Mouse (Mus musculus) neural tube, embryonic 15.5 days (tissue): ENCODE data around the gene Top2b. TPM values are rescaled to one million over a fixed set of nuclear protein-coding genes. Genes with fewer than 3 reads are reported as not detected.

Experiments
- ATAC-seq: fragments of 200-750 bp; cut with Nextera tagmentation; 2 replicates; pipeline ENCODE4 v1.8.0; 2017; ENCODE audit warnings: mild to moderate bottlenecking, moderate TSS enrichment, moderate library complexity; ENCODE audit not compliant: low FRiP score
- H3K27ac ChIP-seq: fragments of 300-500 bp; sonication (generic); replicated peaks from 2 replicates; pipeline ENCODE4 v1.5.1; 2015; ENCODE audit warnings: mild to moderate bottlenecking, inconsistent platforms
- H3K27me3 ChIP-seq: fragments of 300-500 bp; sonication (generic); replicated peaks from 2 replicates; pipeline ENCODE4 v1.6.1; 2015; ENCODE audit warnings: inconsistent platforms
- H3K36me3 ChIP-seq: fragments of 300-500 bp; sonication (generic); 2 replicates; pipeline ENCODE4 v1.6.1; 2015; ENCODE audit warnings: inconsistent platforms
- H3K4me1 ChIP-seq: fragments of 300-500 bp; sonication (generic); 2 replicates; pipeline ENCODE4 v1.6.1; 2015; ENCODE audit warnings: inconsistent platforms
- H3K4me2 ChIP-seq: fragments of 300-500 bp; sonication (generic); 2 replicates; pipeline ENCODE4 v1.6.1; 2015; ENCODE audit warnings: inconsistent platforms, mild to moderate bottlenecking, moderate library complexity
- H3K4me3 ChIP-seq: fragments of 300-500 bp; sonication (generic); replicated peaks from 2 replicates; pipeline ENCODE4 v1.5.1; 2015; ENCODE audit warnings: mild to moderate bottlenecking, inconsistent platforms
- H3K9ac ChIP-seq: fragments of 300-500 bp; sonication (generic); replicated peaks from 2 replicates; pipeline ENCODE4 v1.6.1; 2015; ENCODE audit warnings: mild to moderate bottlenecking, inconsistent platforms
- H3K9me3 ChIP-seq: fragments of 300-500 bp; sonication (generic); replicated peaks from 2 replicates; pipeline ENCODE4 v1.6.1; 2016; ENCODE audit warnings: inconsistent platforms
- WGBS: fragments of 180-500 bp; shearing (Covaris S2); methylation state at CpG from one replicate; pipeline ENCODE4 v1.1.7; 2015; ENCODE audit warnings: mixed read lengths; 5-methylcytosine and 5-hydroxymethylcytosine counted together
- polyA plus RNA-seq: library from polyadenylated mRNA; unstranded; fragments of >200 nt; fragmentation: Nextera tagmentation; extraction: Ambion mirVana; gene quantifications from 2 replicates; pipeline ENCODE4 v1.2.1, GENCODE M21; 2015

Gene Top2b
- polyA plus RNA-seq, 1 experiment from 2014 or later, result 60.3 TPM

GRCm38 (mm10) chr14:16364161-16364831, 683 bp upstream of the Top2b start:
- WGBS, result under 1% methylated on average over 26 of the region's 32 CpGs
- Histone ChIP-seq H3K4me2 (peak overlapping the region; percentile 64), H3K4me3 (peak overlapping the region; percentile 55), H3K9me3 (no peaks in the 10 kb centered on the region), H3K4me1 (peaks cover 23% of the 10 kb centered on the region), H3K9ac (peak overlapping the region; percentile 61), H3K27me3 (no peaks in the 10 kb centered on the region), H3K36me3 (no peaks in the 10 kb centered on the region), H3K27ac (peak overlapping the region; percentile 99)
- peak; percentile 74 for ATAC-seq

GRCm38 (mm10) chr14:16365362-16366173, 589 bp downstream of the Top2b start:
- Histone ChIP-seq H3K4me1 (peaks cover 25% of the 10 kb centered on the region), H3K27me3 (no peaks in the 10 kb centered on the region), H3K9ac (peak overlapping the region; percentile 92), H3K4me2 (peak overlapping the region; percentile 67), H3K36me3 (no peaks in the 10 kb centered on the region), H3K9me3 (no peaks in the 10 kb centered on the region), H3K4me3 (peak overlapping the region; percentile 55), H3K27ac (peak overlapping the region; percentile 99)
- peak; percentile 76 for ATAC-seq
- under 1% methylated on average over 80 of the region's 87 CpGs for WGBS

GRCm38 (mm10) chr14:16366174-16366889, 1.4 kb downstream of the Top2b start:
- no peaks in the 10 kb centered on the region for H3K27me3 ChIP-seq
- 15% methylated on average over 16 of the region's 16 CpGs for WGBS
- H3K9ac ChIP-seq, result peak overlapping the region; percentile 92
- peak overlapping the region; percentile 67 for H3K4me2 ChIP-seq
- H3K27ac ChIP-seq, result peak overlapping the region; percentile 99
- ATAC-seq, result 0 out of 2 replicates have a peak, but pooled peaks have one; percentile 0
- no peaks in the 10 kb centered on the region for H3K9me3 ChIP-seq
- H3K36me3 ChIP-seq, result no peaks in the 10 kb centered on the region
- H3K4me3 ChIP-seq, result peak overlapping the region; percentile 55
- peaks cover 25% of the 10 kb centered on the region for H3K4me1 ChIP-seq

- Histone ChIP-seq H3K4me1 (peaks cover 25% of the 10 kb centered on the region), H3K27ac (no peak overlapping the region), H3K36me3 (no peaks in the 10 kb centered on the region), H3K27me3 (no peaks in the 10 kb centered on the region), H3K4me2 (peak overlapping the region; percentile 67), H3K9ac (0 out of 2 replicates have a peak overlapping the region, but pooled peaks have one; percentile 92), H3K9me3 (no peaks in the 10 kb centered on the region), H3K4me3 (peak overlapping the region; percentile 55)
- WGBS, result 33% methylated on average over 2 of the region's 2 CpGs
- ATAC-seq, result no peak
Measured at GRCm38 (mm10) chr14:16366986-16367385, 2.0 kb downstream of the Top2b start.

GRCm38 (mm10) chr14:16372761-16373160, 7.8 kb downstream of the Top2b start:
- no peak overlapping the region for H3K4me3 ChIP-seq
- H3K4me1 ChIP-seq, result peaks cover 20% of the 10 kb centered on the region
- H3K9ac ChIP-seq, result no peak overlapping the region
- no peaks in the 10 kb centered on the region for H3K36me3 ChIP-seq
- H3K27ac ChIP-seq, result no peak overlapping the region
- no peaks in the 10 kb centered on the region for H3K27me3 ChIP-seq
- no peaks in the 10 kb centered on the region for H3K9me3 ChIP-seq
- no peak for ATAC-seq
- H3K4me2 ChIP-seq, result no peak overlapping the region

- Histone ChIP-seq H3K27ac (no peak overlapping the region), H3K27me3 (no peaks in the 10 kb centered on the region), H3K4me3 (no peak overlapping the region), H3K9me3 (no peaks in the 10 kb centered on the region), H3K4me1 (peaks cover 17% of the 10 kb centered on the region), H3K36me3 (no peaks in the 10 kb centered on the region), H3K4me2 (no peak overlapping the region), H3K9ac (no peak overlapping the region)
- no peak for ATAC-seq
Measured at GRCm38 (mm10) chr14:16373190-16373589, 8.2 kb downstream of the Top2b start.

- H3K27me3 ChIP-seq, result no peaks in the 10 kb centered on the region
- 13% methylated on average over 2 of the region's 2 CpGs for WGBS
- no peak overlapping the region; the same call in 1 of the 2 replicates for H3K9ac ChIP-seq
- H3K4me1 ChIP-seq, result peaks cover 16% of the 10 kb centered on the region
- H3K9me3 ChIP-seq, result no peaks in the 10 kb centered on the region
- H3K27ac ChIP-seq, result peak overlapping the region; percentile 76
- H3K36me3 ChIP-seq, result no peaks in the 10 kb centered on the region
- H3K4me2 ChIP-seq, result peak overlapping the region; percentile 28
- peak; percentile 88 for ATAC-seq
- H3K4me3 ChIP-seq, result no peak overlapping the region
Measured at GRCm38 (mm10) chr14:16379917-16380570, 15.1 kb downstream of the Top2b start.

DNA sequence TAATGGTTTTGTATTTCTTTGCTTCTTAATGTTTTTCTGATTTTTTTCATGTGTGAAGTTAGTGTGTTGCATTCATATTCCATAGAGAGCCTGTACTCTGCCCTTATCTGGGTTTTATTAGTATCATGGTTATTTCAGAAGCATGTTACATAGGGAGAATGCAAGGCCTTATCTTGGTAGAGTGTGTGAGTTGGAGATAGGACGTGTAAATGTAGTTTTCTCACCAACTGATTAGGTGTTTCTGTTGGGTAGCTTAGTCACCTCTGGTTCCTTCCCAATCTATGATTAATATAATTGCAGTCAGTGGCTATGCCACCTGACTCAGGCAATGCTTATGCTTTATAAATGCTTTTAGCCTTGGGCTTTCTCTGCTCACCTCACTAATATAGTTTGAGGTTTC, 19.8 kb downstream of the Top2b start:
- H3K4me1 ChIP-seq, result peaks cover 7% of the 10 kb centered on the region
- H3K9me3 ChIP-seq, result no peaks in the 10 kb centered on the region
- no peaks in the 10 kb centered on the region for H3K36me3 ChIP-seq
- no peak overlapping the region for H3K9ac ChIP-seq
- no peak overlapping the region for H3K27ac ChIP-seq
- H3K4me3 ChIP-seq, result no peak overlapping the region
- no peak for ATAC-seq
- H3K4me2 ChIP-seq, result no peak overlapping the region
- 58% methylated on average over 1 of the region's 1 CpGs for WGBS
- no peaks in the 10 kb centered on the region for H3K27me3 ChIP-seq

GRCm38 (mm10) chr14:16405187-16405586, 40.2 kb downstream of the Top2b start:
- ATAC-seq, result no peak
- no peak overlapping the region for H3K4me2 ChIP-seq
- H3K27ac ChIP-seq, result no peak overlapping the region
- WGBS, result 93% methylated on average over 4 of the region's 4 CpGs
- no peak overlapping the region for H3K4me3 ChIP-seq
- H3K9ac ChIP-seq, result no peak overlapping the region
- no peaks in the 10 kb centered on the region for H3K4me1 ChIP-seq
- H3K9me3 ChIP-seq, result no peaks in the 10 kb centered on the region
- H3K27me3 ChIP-seq, result no peaks in the 10 kb centered on the region
- H3K36me3 ChIP-seq, result peaks cover 31% of the 10 kb centered on the region

GRCm38 (mm10) chr14:16414163-16414562, 49.2 kb downstream of the Top2b start:
- H3K36me3 ChIP-seq, result peaks cover 33% of the 10 kb centered on the region

DNA sequence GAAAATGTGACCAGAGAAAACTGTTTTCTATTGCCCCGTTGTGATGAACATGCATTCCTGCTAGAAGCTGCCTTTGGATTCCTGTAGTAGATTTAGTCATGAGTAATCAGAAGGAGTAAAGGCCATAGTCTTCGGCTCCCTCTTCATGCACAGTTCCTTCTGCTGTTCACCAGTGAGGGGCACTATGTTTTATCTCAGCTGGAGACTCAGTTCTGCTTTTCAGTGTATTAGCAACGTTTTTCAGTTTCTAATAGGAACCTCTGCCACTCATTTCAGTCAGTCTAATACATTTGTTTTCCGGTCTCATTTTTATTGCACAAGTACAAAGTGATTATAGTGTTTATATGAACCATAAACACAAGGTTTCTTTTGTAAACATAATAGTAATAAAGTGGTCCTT, 62.6 kb downstream of the Top2b start:
- Histone ChIP-seq H3K4me2 (no peak overlapping the region), H3K27me3 (no peaks in the 10 kb centered on the region), H3K4me3 (no peak overlapping the region), H3K9ac (no peak overlapping the region), H3K9me3 (no peaks in the 10 kb centered on the region), H3K27ac (no peak overlapping the region), H3K4me1 (no peaks in the 10 kb centered on the region), H3K36me3 (peaks cover 38% of the 10 kb centered on the region)
- 80% methylated on average over 4 of the region's 4 CpGs for WGBS
- ATAC-seq, result no peak

More at GRCm38 (mm10) chr14:16414163-16414562, 49.2 kb downstream of the Top2b start:
- Histone ChIP-seq H3K9me3 (no peaks in the 10 kb centered on the region), H3K27me3 (no peaks in the 10 kb centered on the region), H3K9ac (no peak overlapping the region), H3K4me2 (no peak overlapping the region), H3K27ac (no peak overlapping the region), H3K4me1 (no peaks in the 10 kb centered on the region), H3K4me3 (no peak overlapping the region)
- ATAC-seq, result no peak
- 91% methylated on average over 4 of the region's 4 CpGs for WGBS
